Mouse (Mus musculus) myocyte (in vitro differentiated cells): ENCODE data around the gene Pkp3. TPM values are rescaled to one million over a fixed set of nuclear protein-coding genes. Genes with fewer than 3 reads are reported as not detected.

ENCODE experiments used
- H3K27me3 ChIP-seq: one replicate; pipeline ENCODE4 v1.6.1; 2011; ENCODE audit not compliant: control insufficient read depth, insufficient read depth, insufficient read length
- H3K36me3 ChIP-seq: one replicate; pipeline ENCODE4 v1.6.1; 2011; ENCODE audit not compliant: control insufficient read depth, insufficient read depth
- H3K4me2 ChIP-seq: one replicate; pipeline ENCODE4 v1.6.1; 2011; ENCODE audit warnings: low read depth, control low read depth
- H3K4me3 ChIP-seq: one replicate; pipeline ENCODE4 v1.5.1; 2011; ENCODE audit warnings: mild to moderate bottlenecking, control low read depth, moderate library complexity
- H3K79me2 ChIP-seq: one replicate; pipeline ENCODE4 v1.6.1; 2011; ENCODE audit not compliant: control insufficient read depth, insufficient read depth
- H3ac ChIP-seq: one replicate; pipeline ENCODE4 v1.6.1; 2011; ENCODE audit not compliant: control insufficient read depth, insufficient read length
- CEBPB ChIP-seq: IDR thresholded peaks from 2 replicates; pipeline ENCODE4 v1.6.1; 2011; ENCODE audit warnings: mild to moderate bottlenecking, moderate library complexity; ENCODE audit not compliant: poor library complexity, insufficient read depth, severe bottlenecking
- E2F4 ChIP-seq: IDR thresholded peaks from one replicate; pipeline ENCODE4 v1.6.1; 2011; ENCODE audit warnings: mild to moderate bottlenecking, control low read depth, moderate library complexity; ENCODE audit not compliant: insufficient read depth
- MAX ChIP-seq: IDR thresholded peaks from one replicate; pipeline ENCODE4 v1.6.1; 2011; ENCODE audit warnings: low read depth, mild to moderate bottlenecking, control low read depth
- MYOD1 ChIP-seq, 3 experiments: IDR thresholded peaks; one replicate each; pipeline ENCODE4 v1.6.1; 2011; ENCODE audit warnings: control low read depth in 2 of 3, low read depth in 2 of 3, mild to moderate bottlenecking in 2 of 3, moderate library complexity in 1 of 3; ENCODE audit not compliant: insufficient read length in 2 of 3, control insufficient read depth in 1 of 3
- MYOG ChIP-seq, 3 experiments: IDR thresholded peaks; one replicate each; pipeline ENCODE4 v1.6.1; 2011; ENCODE audit warnings: control low read depth in 2 of 3, low read depth in 2 of 3, mild to moderate bottlenecking in 2 of 3; ENCODE audit not compliant: insufficient read length in 2 of 3, control insufficient read depth in 1 of 3, insufficient read depth in 1 of 3
- POLR2A ChIP-seq: IDR thresholded peaks from one replicate; pipeline ENCODE4 v1.6.1; 2011; ENCODE audit warnings: low read depth, mild to moderate bottlenecking, control low read depth, moderate library complexity; ENCODE audit not compliant: insufficient read length
- POLR2AphosphoS2 ChIP-seq: IDR thresholded peaks from one replicate; pipeline ENCODE4 v1.6.1; 2011; ENCODE audit warnings: low read depth, control low read depth; ENCODE audit not compliant: insufficient read length
- REST ChIP-seq: IDR thresholded peaks from one replicate; pipeline ENCODE4 v1.6.1; 2011; ENCODE audit warnings: mild to moderate bottlenecking, control low read depth, moderate library complexity; ENCODE audit not compliant: insufficient read depth, insufficient read length
- SRF ChIP-seq: IDR thresholded peaks from one replicate; pipeline ENCODE4 v1.6.1; 2011; ENCODE audit warnings: low read depth; ENCODE audit not compliant: control insufficient read depth, insufficient read length
- TCF12 ChIP-seq: IDR thresholded peaks from one replicate; pipeline ENCODE4 v1.6.1; 2011; ENCODE audit warnings: mild to moderate bottlenecking, control low read depth; ENCODE audit not compliant: poor library complexity, insufficient read depth, severe bottlenecking
- TCF3 ChIP-seq: IDR thresholded peaks from one replicate; pipeline ENCODE4 v1.6.1; 2011; ENCODE audit warnings: low read depth, control low read depth; ENCODE audit not compliant: insufficient read length
- USF1 ChIP-seq: IDR thresholded peaks from one replicate; pipeline ENCODE4 v1.6.1; 2011; ENCODE audit warnings: low read depth, mild to moderate bottlenecking, control low read depth, moderate library complexity
- polyA plus RNA-seq: library from polyadenylated mRNA; unstranded; fragments of >200 nt; fragmentation: generic; extraction: Trizol; gene quantifications from one replicate; pipeline ENCODE4 v1.2.1, GENCODE M21; 2012; ENCODE audit warnings: missing spikeins

Pkp3 gene
- polyA plus RNA-seq, 1 experiment: 0.25 TPM

- Histone ChIP-seq H3K4me3 (no peak overlapping the region), H3K79me2 (no peaks in the 10 kb centered on the region), H3K4me2 (no peak overlapping the region), H3K27me3 (no peaks in the 10 kb centered on the region), H3K36me3 (no peaks in the 10 kb centered on the region), H3ac (no peak overlapping the region)
- TF ChIP-seq USF1 (no peak), POLR2AphosphoS2 (no peak)
Observed at GRCm38 (mm10) chr7:141079481-141080449, 1.7 kb downstream of the Pkp3 start.

DNA sequence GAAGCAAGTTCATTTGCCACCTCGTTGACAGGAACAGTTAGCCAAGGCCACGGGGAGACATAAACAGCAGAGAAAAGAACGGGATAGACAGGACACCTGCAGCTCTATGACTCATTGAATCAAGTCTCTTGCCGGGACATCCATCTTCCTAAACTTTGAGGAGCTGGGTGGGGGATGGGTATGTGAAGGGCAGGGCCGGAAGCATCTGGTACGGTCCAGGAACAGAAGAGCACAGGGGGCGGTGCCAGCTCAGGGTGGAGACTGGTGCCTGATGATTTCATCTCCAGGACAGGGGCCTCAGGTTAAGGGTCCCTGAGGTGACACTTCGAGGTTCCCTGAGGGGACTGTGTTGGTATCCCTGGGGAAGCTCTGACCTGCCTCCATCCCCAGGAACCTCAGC, 9.9 kb downstream of the Pkp3 start:
- no peak for TF ChIP-seq MYOG (IDR thresholded peaks at IDR 0.05; ENCODE audit: control insufficient read depth in 1 of 3, insufficient read depth in 1 of 3, insufficient read length in 2 of 3, low read depth in 2 of 3)
- TF ChIP-seq SRF: no peak
- TF ChIP-seq REST: no peak
- no peak for TF ChIP-seq POLR2A
- no peak for TF ChIP-seq CEBPB
- TF ChIP-seq TCF12: no peak
- TF ChIP-seq E2F4: no peak
- TF ChIP-seq MYOD1 (IDR thresholded peaks at IDR 0.05; ENCODE audit: control insufficient read depth in 1 of 3, insufficient read length in 2 of 3, low read depth in 2 of 3): no peak
- TF ChIP-seq POLR2AphosphoS2: no peak
- TF ChIP-seq TCF3: no peak
- no peak for TF ChIP-seq MAX
- no peak for TF ChIP-seq USF1
- Histone ChIP-seq H3K79me2 (no peaks in the 10 kb centered on the region), H3K36me3 (no peaks in the 10 kb centered on the region), H3K27me3 (no peaks in the 10 kb centered on the region), H3K4me3 (no peak overlapping the region), H3ac (no peak overlapping the region), H3K4me2 (no peak overlapping the region)

DNA sequence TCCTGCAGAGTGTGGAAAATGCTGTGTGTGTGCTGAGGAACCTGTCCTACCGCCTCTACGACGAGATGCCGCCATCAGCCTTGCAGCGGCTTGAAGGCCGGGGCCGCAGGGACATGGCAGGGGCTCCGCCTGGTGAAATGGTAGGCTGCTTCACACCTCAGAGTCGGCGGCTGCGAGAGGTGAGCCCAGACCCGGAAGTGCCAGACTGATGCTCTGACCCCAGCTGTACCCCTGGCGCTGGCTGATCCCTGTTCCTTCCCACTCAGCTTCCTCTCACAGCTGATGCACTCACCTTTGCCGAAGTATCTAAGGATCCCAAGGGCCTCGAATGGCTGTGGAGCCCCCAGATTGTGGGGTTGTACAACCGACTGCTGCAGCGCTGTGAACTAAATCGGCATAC, 10.5 kb downstream of the Pkp3 start:
- Histone ChIP-seq H3K27me3 (no peaks in the 10 kb centered on the region), H3K79me2 (no peaks in the 10 kb centered on the region), H3K4me2 (no peak overlapping the region), H3K4me3 (no peak overlapping the region), H3ac (no peak overlapping the region), H3K36me3 (no peaks in the 10 kb centered on the region)
- TF ChIP-seq USF1: no peak
- no peak for TF ChIP-seq MYOD1 (IDR thresholded peaks at IDR 0.05; ENCODE audit: control insufficient read depth in 1 of 3, insufficient read length in 2 of 3, low read depth in 2 of 3)
- no peak for TF ChIP-seq POLR2A
- TF ChIP-seq TCF3: no peak
- no peak for TF ChIP-seq MAX
- no peak for TF ChIP-seq SRF
- no peak for TF ChIP-seq TCF12
- TF ChIP-seq REST: no peak
- no peak for TF ChIP-seq POLR2AphosphoS2
- no peak for TF ChIP-seq CEBPB
- TF ChIP-seq MYOG (IDR thresholded peaks at IDR 0.05; ENCODE audit: control insufficient read depth in 1 of 3, insufficient read depth in 1 of 3, insufficient read length in 2 of 3, low read depth in 2 of 3): no peak
- TF ChIP-seq E2F4: no peak

DNA sequence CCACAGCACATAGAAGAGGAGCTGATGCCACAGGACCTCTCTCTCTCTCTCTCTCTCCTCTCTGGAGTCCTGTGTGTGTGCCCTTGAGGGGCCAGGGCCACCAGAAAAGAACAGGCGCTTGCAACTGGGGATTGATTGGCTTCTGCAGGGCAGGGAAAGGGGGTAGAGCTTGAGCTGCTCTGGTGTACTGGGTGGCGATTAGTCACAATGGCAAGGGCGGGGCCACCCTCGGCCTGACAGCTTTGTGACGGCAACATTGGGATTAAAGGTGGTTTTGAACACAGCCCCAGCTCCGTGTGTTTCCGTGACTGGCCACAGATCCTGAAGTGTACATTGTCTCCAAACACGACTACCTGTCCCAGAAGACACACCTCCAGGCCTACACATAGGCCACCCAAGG, 12.2 kb downstream of the Pkp3 start:
- H3K79me2 ChIP-seq: no peaks in the 10 kb centered on the region
- TF ChIP-seq POLR2AphosphoS2 (no peak), TCF3 (no peak)
- no peak overlapping the region for H3K4me2 ChIP-seq
- no peak overlapping the region for H3K4me3 ChIP-seq
- no peak overlapping the region for H3ac ChIP-seq
- no peaks in the 10 kb centered on the region for H3K36me3 ChIP-seq
- H3K27me3 ChIP-seq: no peaks in the 10 kb centered on the region

DNA sequence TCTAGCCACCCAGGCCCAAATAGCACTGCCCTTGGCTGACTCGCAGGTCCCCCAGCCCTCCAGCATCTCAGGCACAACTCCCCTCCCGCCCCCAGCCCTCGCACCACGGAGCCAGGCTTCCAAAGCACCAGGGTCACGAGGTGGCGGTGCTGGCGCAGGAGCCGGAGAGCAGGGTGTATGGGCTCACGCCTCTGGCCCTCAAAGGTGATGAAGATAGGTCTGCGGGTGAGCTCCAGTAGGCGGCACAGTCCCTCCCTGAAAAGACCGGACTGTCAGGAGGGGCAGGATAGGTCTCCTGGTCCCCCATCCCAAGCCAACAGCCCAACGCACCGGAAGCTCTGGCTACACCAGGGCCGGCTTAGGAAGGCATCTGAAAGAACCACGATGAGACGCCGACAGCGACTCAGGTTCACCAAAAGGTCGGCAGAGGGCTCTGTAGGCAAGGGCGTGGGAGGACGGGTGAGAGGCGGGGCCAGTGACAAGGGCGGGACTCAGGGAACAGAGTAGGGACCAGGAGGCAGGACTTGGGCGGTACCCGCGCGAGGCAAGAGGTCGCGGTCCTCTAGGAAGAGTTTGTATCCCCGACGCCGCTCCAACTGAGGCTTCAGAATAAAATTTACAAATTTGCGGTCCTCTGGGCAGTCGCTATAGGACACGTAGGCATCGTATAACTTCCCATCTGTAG, 14.2 kb downstream of the Pkp3 start:
- peak overlapping the region; percentile 69 for H3K4me2 ChIP-seq
- H3K27me3 ChIP-seq: no peaks in the 10 kb centered on the region
- no peak overlapping the region for H3K4me3 ChIP-seq
- no peaks in the 10 kb centered on the region for H3K36me3 ChIP-seq
- no peak overlapping the region for H3ac ChIP-seq
- TF ChIP-seq POLR2AphosphoS2: no peak
- no peak for TF ChIP-seq E2F4
- TF ChIP-seq MAX: no peak
- no peak for TF ChIP-seq TCF12
- no peak for TF ChIP-seq CEBPB
- TF ChIP-seq POLR2A: peak; percentile 27
- TF ChIP-seq MYOD1 (IDR thresholded peaks at IDR 0.05; ENCODE audit: control insufficient read depth in 1 of 3, insufficient read length in 2 of 3, low read depth in 2 of 3): no peak
- no peak for TF ChIP-seq REST
- no peak for TF ChIP-seq SRF
- no peak for TF ChIP-seq USF1
- no peak for TF ChIP-seq TCF3
- TF ChIP-seq MYOG (IDR thresholded peaks at IDR 0.05; ENCODE audit: control insufficient read depth in 1 of 3, insufficient read depth in 1 of 3, insufficient read length in 2 of 3, low read depth in 2 of 3): peak in 1 of 3 experiments; percentile 3
- H3K79me2 ChIP-seq: no peaks in the 10 kb centered on the region
